Mouse (Mus musculus) liver, embryonic 14.5 days (tissue): ENCODE measurements around the gene Lax1. TPM values are rescaled to one million over a fixed set of nuclear protein-coding genes. Genes with fewer than 3 reads are reported as not detected.

ENCODE experiments used
- ATAC-seq: fragments of 200-750 bp; cut with Nextera tagmentation; 2 replicates; pipeline ENCODE4 v1.8.0; 2017; ENCODE audit warnings: moderate number of reproducible peaks, mild to moderate bottlenecking, moderate library complexity; ENCODE audit not compliant: insufficient read depth
- DNase-seq, 3 experiments: peaks; one replicate each; pipeline ENCODE4 v3.0.0-alpha.2; 2012 to 2013; ENCODE audit warnings: low read depth in 3 of 3, low spot score in 3 of 3
- H3K27ac ChIP-seq: fragments of 300-500 bp; sonication (generic); 2 replicates; pipeline ENCODE4 v1.5.1; 2014; ENCODE audit warnings: moderate library complexity, mild to moderate bottlenecking, control low read depth, inconsistent platforms
- H3K27me3 ChIP-seq: fragments of 300-500 bp; sonication (generic); 2 replicates; pipeline ENCODE4 v1.6.1; 2014; ENCODE audit warnings: mild to moderate bottlenecking, low read length, moderate library complexity; ENCODE audit not compliant: control insufficient read depth, insufficient read depth
- H3K36me3 ChIP-seq: fragments of 300-500 bp; sonication (generic); replicated peaks from 2 replicates; pipeline ENCODE4 v1.6.1; 2014; ENCODE audit warnings: low read depth; ENCODE audit not compliant: control insufficient read depth, insufficient read depth
- H3K4me1 ChIP-seq, 2 experiments: fragments of 200-500 bp in 1 of 2; fragments of 300-500 bp in 1 of 2; sonication (generic) in 1 of 2; replicated peaks; 2 replicates each; pipeline ENCODE4 v1.6.1; 2012 to 2014; ENCODE audit warnings: antibody characterized with exemption in 1 of 2, inconsistent platforms in 1 of 2, low read length in 1 of 2; ENCODE audit not compliant: control insufficient read depth in 2 of 2, insufficient read depth in 2 of 2
- H3K4me2 ChIP-seq: fragments of 300-500 bp; sonication (generic); 2 replicates; pipeline ENCODE4 v1.6.1; 2014; ENCODE audit warnings: low read depth, mild to moderate bottlenecking, control low read depth, moderate library complexity
- H3K4me3 ChIP-seq, 2 experiments: fragments of 200-500 bp in 1 of 2; fragments of 300-500 bp in 1 of 2; sonication (generic) in 1 of 2; 2 replicates each; pipeline ENCODE4 v1.5.1; 2012 to 2014; ENCODE audit warnings: low read depth in 2 of 2, low read length in 2 of 2, mild to moderate bottlenecking in 2 of 2, control low read depth in 1 of 2, inconsistent platforms in 1 of 2, moderate library complexity in 1 of 2; ENCODE audit not compliant: insufficient read depth in 1 of 2
- H3K9ac ChIP-seq: fragments of 300-500 bp; sonication (generic); replicated peaks from 2 replicates; pipeline ENCODE4 v1.6.1; 2014; ENCODE audit warnings: mild to moderate bottlenecking, control low read depth, moderate library complexity
- H3K9me3 ChIP-seq: fragments of 300-500 bp; sonication (generic); 2 replicates; pipeline ENCODE4 v1.6.1; 2016; ENCODE audit warnings: low read length, mixed read lengths; ENCODE audit not compliant: control insufficient read depth
- CTCF ChIP-seq: IDR thresholded peaks from 2 replicates; pipeline ENCODE4 v1.5.1; 2016; ENCODE audit warnings: antibody characterized with exemption, low read depth, control low read depth
- EP300 ChIP-seq: IDR thresholded peaks from 2 replicates; pipeline ENCODE4 v1.6.1; 2016; ENCODE audit warnings: antibody characterized with exemption, low read depth
- WGBS: fragments of 180-500 bp; shearing (Covaris S2); extraction: QIAGEN DNeasy Blood & Tissue Kit; methylation state at CpG from one replicate; pipeline ENCODE4 v1.1.7; 2014; ENCODE audit not compliant: insufficient replicate concordance; 5-methylcytosine and 5-hydroxymethylcytosine counted together
- polyA plus RNA-seq, 2 experiments: library from polyadenylated mRNA; depleted of rRNA in 1 of 2; stranded (reverse) in 1 of 2; unstranded in 1 of 2; fragments of >200 nt; fragmentation: Nextera tagmentation in 1 of 2; extraction: Ambion mirVana in 1 of 2; gene quantifications; 2 replicates each; pipeline versions ENCODE4 v1.2.1 to v1.2.3; 2012 to 2014

Lax1 gene
- polyA plus RNA-seq, 2 experiments: 0.55 to 1.1 TPM

GRCm38 (mm10) chr1:133713009-133713370 is 23.1 kb upstream of the Lax1 start:
- Histone ChIP-seq H3K4me2 (no peak overlapping the region), H3K4me3 (no peak overlapping the region), H3K27ac (no peak overlapping the region), H3K9me3 (no peaks in the 10 kb centered on the region), H3K9ac (no peak overlapping the region), H3K27me3 (no peaks in the 10 kb centered on the region), H3K4me1 (peaks cover 0 to 18% of the 10 kb centered on the region in 2 experiments; a peak in 2 of 4 replicates), H3K36me3 (peaks cover 98% of the 10 kb centered on the region)
- 67% methylated on average over 2 of the region's 2 CpGs for WGBS
- peak; percentile 30; the same call in 1 of the 2 replicates for ATAC-seq
- peak in 1 of 3 experiments; percentile 24 for DNase-seq
- TF ChIP-seq EP300 (no peak), CTCF (no peak)

- H3K27ac ChIP-seq: no peak overlapping the region
Observed at GRCm38 (mm10) chr1:133712288-133713008, 22.5 kb upstream of the Lax1 start.

GRCm38 (mm10) chr1:133711376-133711775 is 21.5 kb upstream of the Lax1 start:
- Histone ChIP-seq H3K9me3 (no peaks in the 10 kb centered on the region), H3K9ac (no peak overlapping the region), H3K4me1 (peaks cover 0 to 26% of the 10 kb centered on the region in 2 experiments; a peak in 2 of 4 replicates), H3K27me3 (no peaks in the 10 kb centered on the region), H3K36me3 (peaks cover 98% of the 10 kb centered on the region), H3K4me3 (no peak overlapping the region), H3K4me2 (no peak overlapping the region), H3K27ac (no peak overlapping the region)
- no peak for TF ChIP-seq EP300
- TF ChIP-seq CTCF: no peak
- no peak for DNase-seq
- 81% methylated on average over 6 of the region's 6 CpGs for WGBS
- no peak for ATAC-seq

More at GRCm38 (mm10) chr1:133712288-133713008, 22.5 kb upstream of the Lax1 start:
- H3K9me3 ChIP-seq: no peaks in the 10 kb centered on the region
- no peaks in the 10 kb centered on the region for H3K27me3 ChIP-seq
- no peak for DNase-seq
- 76% methylated on average over 12 of the region's 12 CpGs for WGBS
- peaks cover 98% of the 10 kb centered on the region for H3K36me3 ChIP-seq
- H3K4me1 ChIP-seq: peaks cover 0 to 22% of the 10 kb centered on the region in 2 experiments; a peak in 2 of 4 replicates
- H3K9ac ChIP-seq: no peak overlapping the region
- peak; percentile 19; the same call in 1 of the 2 replicates for ATAC-seq
- H3K4me3 ChIP-seq: no peak overlapping the region
- TF ChIP-seq CTCF: no peak
- no peak for TF ChIP-seq EP300
- H3K4me2 ChIP-seq: 0 out of 2 replicates have a peak overlapping the region, but pooled peaks have one; percentile 4

DNA sequence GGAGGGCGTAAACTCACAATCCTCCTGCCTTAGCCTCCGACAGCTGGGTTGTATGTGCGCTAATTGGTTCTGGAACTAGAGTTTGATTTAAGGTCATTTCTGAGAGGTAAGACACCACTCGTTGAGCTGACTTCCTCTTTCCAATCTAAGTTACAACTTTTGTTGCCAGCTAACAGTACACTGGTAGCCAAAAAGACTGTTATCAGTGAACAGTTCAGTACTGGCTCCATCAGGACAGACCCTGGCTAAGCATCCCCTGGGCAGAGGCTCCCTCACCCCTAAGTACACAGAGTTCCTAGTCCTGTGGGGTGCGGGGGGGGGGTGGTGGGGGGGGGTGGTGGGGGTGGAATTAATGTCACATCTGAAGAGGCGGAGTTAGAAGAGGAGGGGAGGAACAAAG is 21.0 kb upstream of the Lax1 start:
- DNase-seq: no peak
- Histone ChIP-seq H3K9me3 (no peaks in the 10 kb centered on the region), H3K9ac (no peak overlapping the region), H3K4me2 (no peak overlapping the region), H3K27me3 (no peaks in the 10 kb centered on the region), H3K4me3 (no peak overlapping the region), H3K4me1 (peaks cover 0 to 26% of the 10 kb centered on the region in 2 experiments; a peak in 2 of 4 replicates), H3K27ac (no peak overlapping the region), H3K36me3 (peaks cover 98% of the 10 kb centered on the region)
- no peak for TF ChIP-seq CTCF
- no peak for TF ChIP-seq EP300
- no peak for ATAC-seq
- WGBS: 67% methylated on average over 6 of the region's 6 CpGs

DNA sequence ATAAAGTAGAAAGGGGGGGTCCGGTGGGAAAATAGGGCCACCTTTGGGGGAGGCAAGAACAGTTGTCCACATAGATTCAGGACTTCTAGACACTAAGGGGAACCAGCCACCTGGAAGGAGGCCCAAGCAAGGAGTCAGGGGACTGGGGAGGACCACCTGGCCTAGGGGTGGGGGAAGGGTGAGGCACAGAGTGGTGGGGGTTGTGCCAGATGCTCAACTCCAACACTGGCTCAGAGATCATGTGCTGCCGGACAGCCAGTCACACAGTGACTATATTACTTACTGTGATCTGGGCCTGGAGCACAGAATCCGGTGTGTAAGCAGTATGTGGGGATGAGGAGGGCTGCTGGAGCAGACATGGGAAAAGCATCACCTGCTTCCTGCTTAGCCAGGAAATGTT is 19.4 kb upstream of the Lax1 start:
- peaks cover 0 to 26% of the 10 kb centered on the region in 2 experiments; a peak in 2 of 4 replicates for H3K4me1 ChIP-seq
- H3K9me3 ChIP-seq: no peaks in the 10 kb centered on the region
- H3K4me2 ChIP-seq: no peak overlapping the region

More for the DNA sequence above, 19.4 kb upstream of the Lax1 start:
- ATAC-seq (no peak), DNase-seq (no peak)
- no peaks in the 10 kb centered on the region for H3K27me3 ChIP-seq
- WGBS: 88% methylated on average over 3 of the region's 3 CpGs
- no peak overlapping the region for H3K4me3 ChIP-seq
- TF ChIP-seq CTCF (no peak), EP300 (no peak)
- H3K9ac ChIP-seq: no peak overlapping the region
- peaks cover 98% of the 10 kb centered on the region for H3K36me3 ChIP-seq
- H3K27ac ChIP-seq: no peak overlapping the region
